Mouse (Mus musculus) granulocyte monocyte progenitor cell, adult 5-6 weeks (primary cell): Measurements from ENCODE around the gene Socs1. TPM values are rescaled to one million over a fixed set of nuclear protein-coding genes. Genes with fewer than 3 reads are reported as not detected.
"Not testable (repeated sequence)": the region's sequence is repeated elsewhere in the genome, so short reads cannot be mapped to it uniquely, and the experiment has no call there.

Source experiments
- ATAC-seq: replicated peaks from 2 replicates; pipeline ENCODE4 v1.8.0; 2016; ENCODE audit warnings: mild to moderate bottlenecking, moderate TSS enrichment, inconsistent platforms; ENCODE audit not compliant: poor library complexity, severe bottlenecking
- total RNA-seq, 2 experiments: library from RNA; stranded (forward) in 1 of 2; stranded (reverse) in 1 of 2; fragments of 200-712, 200-1000 nt in 1 of 2; fragments of >200 nt in 1 of 2; fragmentation: Nextera tagmentation in 1 of 2; gene quantifications; 2 replicates each; pipeline ENCODE4 v1.2.3; 2014 to 2017

Gene Socs1
- total RNA-seq (2014; fragmentation: Nextera tagmentation) = 0.41 TPM in 1 of 2 replicates, not detected in the other
- total RNA-seq (2017) = 1.2 TPM in 2 replicates

GRCm38 (mm10) chr16:10785371-10786231 is at the start of gene Socs1:
Gene Socs1, minus strand, starts transcription at chr16:10785536.
- peak; percentile 52 for ATAC-seq

GRCm38 (mm10) chr16:10834542-10834910 is 49.2 kb upstream of the Socs1 start:
- ATAC-seq = no peak

- no peak for ATAC-seq
These were observed 43.1 kb upstream of the Socs1 start for GRCm38 (mm10) chr16:10828461-10828805.

GRCm38 (mm10) chr16:10827766-10828460 is 42.6 kb upstream of the Socs1 start:
- no peak for ATAC-seq

- ATAC-seq = no peak
These were observed 41.9 kb upstream of the Socs1 start for GRCm38 (mm10) chr16:10827269-10827668.

GRCm38 (mm10) chr16:10825840-10826239 is 40.5 kb upstream of the Socs1 start:
- no peak for ATAC-seq

- ATAC-seq = no peak
These were observed 39.2 kb upstream of the Socs1 start for GRCm38 (mm10) chr16:10824536-10824935.

- ATAC-seq = no peak
These were observed 36.1 kb upstream of the Socs1 start for GRCm38 (mm10) chr16:10821387-10821786.

- no peak for ATAC-seq
These were observed 34.6 kb upstream of the Socs1 start for GRCm38 (mm10) chr16:10819966-10820365.

GRCm38 (mm10) chr16:10818579-10819135 is 33.3 kb upstream of the Socs1 start:
- ATAC-seq = peak; percentile 69

GRCm38 (mm10) chr16:10814864-10815263 is 29.5 kb upstream of the Socs1 start:
- ATAC-seq = 0 out of 2 replicates have a peak, but pooled peaks have one; percentile 8

GRCm38 (mm10) chr16:10813726-10814125 is 28.4 kb upstream of the Socs1 start:
- no peak for ATAC-seq

GRCm38 (mm10) chr16:10812865-10813371 is 27.6 kb upstream of the Socs1 start, which contains the start of gene Gm11172:
Gene Gm11172, plus strand, starts transcription at chr16:10812915.
- peak; percentile 54 for ATAC-seq

GRCm38 (mm10) chr16:10810376-10810775 is 25.0 kb upstream of the Socs1 start:
- ATAC-seq = no peak

GRCm38 (mm10) chr16:10805789-10806527 is 20.6 kb upstream of the Socs1 start, which contains the start of gene Prm1:
Gene Prm1, minus strand, starts transcription at chr16:10805839.
- no peak for ATAC-seq

- not testable (repeated sequence) for ATAC-seq
These were observed 17.1 kb upstream of the Socs1 start for GRCm38 (mm10) chr16:10802420-10802819.

- ATAC-seq = no peak
These were observed 10.7 kb upstream of the Socs1 start, which contains the start of gene Prm2 for GRCm38 (mm10) chr16:10796034-10796433. Gene Prm2, minus strand, starts transcription at chr16:10796134.

GRCm38 (mm10) chr16:10790702-10791101 is 5.4 kb upstream of the Socs1 start, which contains the start of gene Prm3:
Gene Prm3, minus strand, starts transcription at chr16:10790914.
- ATAC-seq = no peak

- ATAC-seq = no peak
These were observed 3.5 kb upstream of the Socs1 start for GRCm38 (mm10) chr16:10788866-10789265.

- no peak for ATAC-seq
These were observed 2.9 kb upstream of the Socs1 start, which contains the start of gene Tnp2 for GRCm38 (mm10) chr16:10788271-10788670. Gene Tnp2, minus strand, starts transcription at chr16:10788660.
